Comparison of ENCODE assay signal across 11 mouse cellular contexts in genomic region chr15:97802575-97802974, GRCm38 (mm10). TPM values are rescaled to one million over a fixed set of nuclear protein-coding genes. Genes with fewer than 3 reads are reported as not detected.
DNase-seq lines count a peak whose midpoint lies in the region; ATAC-seq and TF ChIP-seq lines count a peak whose summit lies in the region.
"Had no signal": no experiment of that assay in that cellular context is flagged by ENCODE, and none has a peak within 500 bp of the region (broad histone marks: within the 10 kb centered on the region; RNA-seq: fewer than 3 reads in every experiment).

No protein-coding gene starts in this region.

- no peak overlapping the region for H3K9ac ChIP-seq in ES-E14 (ENCODE audit: insufficient read depth, low read depth, low read length, poor library complexity, severe bottlenecking)
- H3K9ac ChIP-seq in forebrain, embryonic 15.5 days (replicated peaks), result 0 out of 2 replicates have a peak overlapping the region, but pooled peaks have one; percentile 29
- H3K9ac ChIP-seq in midbrain, embryonic 12.5 days (replicated peaks), result no peak overlapping the region
- H3K9ac ChIP-seq: liver, postnatal 0 days had no signal

- peaks cover 2% of the 10 kb centered on the region; the same call in 1 of the 2 replicates for H3K36me3 ChIP-seq in ES-E14 (ENCODE audit: control insufficient read depth, insufficient read depth, low read length, poor library complexity, severe bottlenecking)
- peaks cover 18% of the 10 kb centered on the region for H3K36me3 ChIP-seq in forebrain, embryonic 15.5 days
- H3K36me3 ChIP-seq in midbrain, embryonic 12.5 days, result peaks cover 36% of the 10 kb centered on the region

- no peak overlapping the region for H3K27ac ChIP-seq in ES-E14 (ENCODE audit: insufficient read depth, low read depth, low read length, poor library complexity, severe bottlenecking)
- peak overlapping the region; percentile 58 for H3K27ac ChIP-seq in forebrain, embryonic 15.5 days (replicated peaks)
- H3K27ac ChIP-seq in midbrain, embryonic 12.5 days (replicated peaks), result peak overlapping the region; percentile 60

- in situ Hi-C loops in ES-E14 (cut with MboI; ENCODE audit: low sequenced_read_pairs in 2 of 2, unreplicated experiment in 2 of 2), result no loop called here

- WGBS in forebrain, embryonic 15.5 days, result 15% methylated on average over 13 of the region's 13 CpGs
- 12% methylated on average over 13 of the region's 13 CpGs for WGBS in midbrain, embryonic 12.5 days

- peak overlapping the region; percentile 37 for H3K4me2 ChIP-seq in forebrain, embryonic 15.5 days (replicated peaks)
- peak overlapping the region; percentile 38 for H3K4me2 ChIP-seq in midbrain, embryonic 12.5 days (replicated peaks)

- no peaks in the 10 kb centered on the region for H3K27me3 ChIP-seq in forebrain, embryonic 15.5 days
- 0 out of 2 replicates have a peak, but pooled peaks cover 3% of the 10 kb centered on the region for H3K27me3 ChIP-seq in midbrain, embryonic 12.5 days

- H3K4me3 ChIP-seq in ES-E14 (ENCODE audit: insufficient read depth in 1 of 2, low read depth in 1 of 2, low read length in 2 of 2, poor library complexity in 1 of 2, severe bottlenecking in 1 of 2), result peak overlapping the region; percentile 9 to 60; a peak in 3 of 4 replicates
- peak overlapping the region; percentile 32 for H3K4me3 ChIP-seq in forebrain, embryonic 15.5 days
- peak overlapping the region; percentile 20 for H3K4me3 ChIP-seq in midbrain, embryonic 12.5 days
- H3K4me3 ChIP-seq: erythroblast, embryonic 14.5 days had no signal

- ATAC-seq in forebrain, embryonic 15.5 days (replicated peaks), result peak; percentile 53
- peak; percentile 50; the same call in 1 of the 2 replicates for ATAC-seq in midbrain, embryonic 12.5 days (ENCODE audit: low FRiP score, low read depth)
- ATAC-seq: intestine, embryonic 16.5 days; liver, postnatal 0 days had no signal

- H3K4me1 ChIP-seq in ES-E14 (ENCODE audit: control insufficient read depth in 2 of 2, insufficient read depth in 2 of 2, low read length in 2 of 2, poor library complexity in 1 of 2), result peaks cover 4 to 12% of the 10 kb centered on the region in 2 experiments; a peak in 1 of 4 replicates
- peaks cover 22% of the 10 kb centered on the region for H3K4me1 ChIP-seq in forebrain, embryonic 15.5 days
- H3K4me1 ChIP-seq in midbrain, embryonic 12.5 days, result peaks cover 31% of the 10 kb centered on the region

- peak; percentile 36 for DNase-seq in adrenal gland, postnatal 14 days
- DNase-seq in adrenal gland, adult 8-10 months, result no peak
- peak; percentile 54 for DNase-seq in ES-E14 (ENCODE audit: low read depth, low spot score)
- DNase-seq in urinary bladder, postnatal 25 days (ENCODE audit: low spot score), result no peak
- DNase-seq in ovary, postnatal 10 days (ENCODE audit: low spot score), result no peak
- no peak for DNase-seq in layer of hippocampus, adult 11-12 months (ENCODE audit: low spot score)
- DNase-seq: liver, postnatal 0 days had no signal

- no peaks in the 10 kb centered on the region for H3K9me3 ChIP-seq in ES-E14 (ENCODE audit: control insufficient read depth, insufficient read depth, low read depth, low read length)
- no peaks in the 10 kb centered on the region for H3K9me3 ChIP-seq in forebrain, embryonic 15.5 days
- H3K9me3 ChIP-seq in midbrain, embryonic 12.5 days, result no peaks in the 10 kb centered on the region

TF ChIP-seq in ES-E14, 5 proteins besides CTCF, POLR2A, EP300 and RAD21:
- TF ChIP-seq ZC3H11A (IDR thresholded peaks at IDR 0.05; ENCODE audit: borderline replicate concordance, low read depth, low read length) (no peak), CHD2 (IDR thresholded peaks at IDR 0.05; ENCODE audit: low read depth, low read length) (no peak), ZNF384 (IDR thresholded peaks at IDR 0.05; ENCODE audit: low read depth, low read length) (no peak), MAFK (IDR thresholded peaks at IDR 0.05; ENCODE audit: insufficient read depth, low read depth, low read length) (no peak)

RNA-seq across cellular contexts. Expression of gene Slc48a1, which starts 24.3 kb away (rescaled TPM):
- 68.8 and 76.9 TPM in 2 replicates for total RNA-seq in adrenal gland, postnatal 14 days (2021)
- 100 to 1,000 TPM; 120 to 216 (median 160) TPM for total RNA-seq in adrenal gland, adult 8-10 months (2022)
- total RNA-seq in ES-E14 (2012; rRNA removed), result 15.8 and 18.6 TPM in 2 replicates
- polyA plus RNA-seq in forebrain, embryonic 15.5 days (2015; fragmentation: Nextera tagmentation; extraction: Ambion mirVana), result 64.9 and 66.6 TPM in 2 replicates
- 37.8 and 42.0 TPM in 2 replicates for polyA plus RNA-seq in midbrain, embryonic 12.5 days (2016; fragmentation: Nextera tagmentation; extraction: Ambion mirVana)

RNA-seq across cellular contexts. Expression of gene Rapgef3, which starts 34.8 kb away (rescaled TPM):
- 22.2 and 24.9 TPM in 2 replicates for total RNA-seq in adrenal gland, postnatal 14 days (2021)
- 10 to 100 TPM; 12.2 to 39.5 (median 25.7) TPM for total RNA-seq in adrenal gland, adult 8-10 months (2022)
- 12.5 and 12.7 TPM in 2 replicates for total RNA-seq in ES-E14 (2012; rRNA removed)
- 8.6 and 9.0 TPM in 2 replicates for polyA plus RNA-seq in forebrain, embryonic 15.5 days (2015; fragmentation: Nextera tagmentation; extraction: Ambion mirVana)
- 8.0 and 8.6 TPM in 2 replicates for polyA plus RNA-seq in midbrain, embryonic 12.5 days (2016; fragmentation: Nextera tagmentation; extraction: Ambion mirVana)
- polyA plus RNA-seq: erythroblast, embryonic 14.5 days had no signal

RNA-seq across cellular contexts. Expression of gene Hdac7, which starts 41.7 kb away (rescaled TPM):
- total RNA-seq in adrenal gland, postnatal 14 days (2021), result 60.1 and 75.8 TPM in 2 replicates
- 100 to 1,000 TPM in 2 of 4 experiments, 10 to 100 TPM in 2; 86.1 to 106 (median 96.2) TPM for total RNA-seq in adrenal gland, adult 8-10 months (2022)
- total RNA-seq in ES-E14 (2012; rRNA removed), result 4.4 and 7.4 TPM in 2 replicates
- polyA plus RNA-seq in forebrain, embryonic 15.5 days (2015; fragmentation: Nextera tagmentation; extraction: Ambion mirVana), result 25.9 and 26.6 TPM in 2 replicates
- 24.8 and 29.9 TPM in 2 replicates for polyA plus RNA-seq in midbrain, embryonic 12.5 days (2016; fragmentation: Nextera tagmentation; extraction: Ambion mirVana)

Comparison
In these comparisons a context has a peak if more than half of its experiments do, and no peak if none do; other contexts are left out.
1. DNase-seq: peak in adrenal gland, postnatal 14 days (single experiment) and ES-E14 (single experiment); none in adrenal gland, adult 8-10 months (single experiment), urinary bladder, postnatal 25 days (single experiment), ovary, postnatal 10 days (single experiment) and layer of hippocampus, adult 11-12 months (single experiment).
2. Peak in every context shown above with its lines, with median percentiles within 50 percentile points of each other: H3K4me3 ChIP-seq.